Mouse (Mus musculus): Measurements from ENCODE around the gene Pccb. TPM values are rescaled to one million over a fixed set of nuclear protein-coding genes. Genes with fewer than 3 reads are reported as not detected.

Gene Pccb
- total RNA-seq, 2 experiments from 2014 or later = 106 to 178 TPM

DNA sequence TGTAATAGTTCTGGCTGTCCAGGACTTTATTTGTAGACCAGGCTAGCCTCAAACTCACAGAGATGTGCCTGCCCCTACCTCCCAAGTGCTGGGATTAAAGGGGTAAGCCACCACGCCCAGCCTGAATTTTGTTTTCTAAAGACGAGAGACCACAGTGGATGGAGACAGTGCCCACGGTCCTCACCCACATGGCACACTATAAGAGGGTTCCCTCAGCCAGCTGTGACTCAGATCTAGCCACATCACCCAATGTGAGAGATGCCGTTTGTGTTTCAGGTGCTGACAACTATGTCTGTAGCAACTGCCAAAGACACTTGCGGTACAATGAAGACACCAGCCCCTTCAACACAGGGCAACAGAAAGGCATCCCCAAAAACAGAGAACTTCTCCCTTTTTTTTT lies 47.7 kb downstream of the Pccb start:
- DNase-seq = no peak

DNA sequence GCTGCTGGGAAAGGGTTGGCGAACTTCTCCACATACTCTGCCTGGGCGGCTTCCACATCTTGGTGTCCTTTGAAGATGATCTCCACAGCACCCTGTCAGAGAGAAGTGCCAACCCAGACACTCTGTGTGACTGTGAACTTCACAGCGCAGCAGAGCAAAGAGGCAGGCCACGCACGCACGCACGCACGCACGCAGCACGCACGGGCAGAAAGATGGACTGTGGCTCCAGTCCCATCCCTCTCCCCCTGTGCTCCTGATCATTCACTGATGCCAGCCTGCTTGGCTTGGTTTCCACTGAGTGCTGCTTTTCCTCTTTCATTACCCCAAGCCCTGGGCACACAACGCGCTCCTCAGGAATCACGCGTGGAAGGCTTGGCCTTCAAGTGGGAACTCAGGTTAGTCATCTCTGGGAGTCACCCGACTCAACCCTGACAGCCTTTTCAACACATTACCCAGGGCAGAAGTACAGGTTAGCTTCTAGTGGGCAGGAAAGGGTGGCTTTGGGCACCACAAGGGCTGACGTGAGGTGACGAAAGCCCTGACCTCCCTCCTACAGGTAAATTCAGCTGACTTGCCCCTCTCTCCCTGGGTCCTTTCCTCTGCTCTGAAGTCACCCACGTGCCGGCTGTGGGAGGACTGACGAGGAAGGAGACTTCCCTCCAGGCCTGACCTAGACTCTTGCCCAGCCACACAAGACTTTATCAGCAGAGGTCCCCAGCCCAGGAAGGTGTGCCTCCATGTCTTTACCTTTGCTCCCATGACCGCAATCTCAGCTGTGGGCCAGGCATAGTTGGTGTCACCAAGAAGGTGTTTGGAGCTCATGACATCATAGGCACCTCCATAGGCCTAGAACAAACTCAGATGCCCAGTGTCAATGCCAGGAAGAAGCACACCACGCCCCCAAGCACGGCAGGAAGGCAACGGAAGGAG lies 50.1 kb downstream of the Pccb start:
- DNase-seq = no peak

DNA sequence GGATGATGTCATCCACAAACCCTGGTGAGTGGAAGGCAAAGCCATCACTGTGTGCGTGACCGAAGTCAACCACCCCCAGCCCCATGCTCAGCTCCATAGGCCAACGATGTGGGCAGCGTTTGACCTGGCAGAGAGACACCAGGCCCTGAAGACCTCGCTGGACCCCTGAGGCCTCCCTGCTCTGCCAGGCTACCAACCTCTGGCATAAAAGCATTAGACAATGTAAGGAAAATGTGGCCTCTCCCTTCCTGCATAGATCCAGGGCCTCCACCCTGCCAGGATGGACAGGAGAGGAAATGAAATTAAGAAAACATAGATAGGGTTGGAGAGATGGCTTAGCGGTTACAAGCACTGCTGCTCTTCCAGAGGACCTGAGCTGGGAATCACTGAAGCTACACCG lies 51.9 kb downstream of the Pccb start:
- no peak for DNase-seq

DNA sequence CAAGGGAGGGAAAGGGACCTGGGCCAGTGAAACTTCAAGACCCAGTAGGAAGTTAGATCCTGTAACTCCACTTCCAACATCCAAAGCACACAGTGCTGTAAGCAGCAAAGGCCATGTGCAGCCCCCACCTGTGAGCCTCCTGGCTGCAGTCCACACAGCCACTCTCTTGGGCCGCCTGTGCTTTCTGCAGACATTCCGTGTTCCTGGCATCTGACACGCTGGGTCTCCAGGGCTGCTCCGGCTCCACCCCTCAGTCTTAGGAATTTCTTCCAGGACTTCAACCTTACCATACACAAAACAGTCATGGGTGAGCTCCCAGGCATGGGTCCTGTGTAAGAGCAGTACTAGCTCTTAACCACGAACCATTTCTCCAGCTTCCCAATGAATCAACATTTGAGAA lies 55.4 kb downstream of the Pccb start:
- DNase-seq = no peak

DNA sequence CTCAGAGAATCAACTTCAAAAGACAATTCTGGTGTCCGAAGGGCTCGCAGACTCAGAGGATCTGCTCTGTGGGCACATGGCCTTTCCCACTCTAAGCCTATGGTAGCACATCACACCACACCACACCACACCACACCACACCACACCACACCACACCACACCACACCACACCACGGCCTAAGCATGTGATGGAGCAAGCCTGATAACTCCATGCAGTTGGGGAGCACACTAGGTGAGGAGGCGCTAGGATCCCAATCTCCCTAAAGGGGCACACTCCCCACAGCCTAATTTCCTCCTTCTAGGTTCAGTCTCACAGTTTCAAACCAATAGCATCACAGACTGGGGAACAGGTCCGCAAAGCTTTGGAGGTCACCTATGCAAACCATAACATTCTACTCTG lies 56.0 kb downstream of the Pccb start:
- no peak for DNase-seq

DNA sequence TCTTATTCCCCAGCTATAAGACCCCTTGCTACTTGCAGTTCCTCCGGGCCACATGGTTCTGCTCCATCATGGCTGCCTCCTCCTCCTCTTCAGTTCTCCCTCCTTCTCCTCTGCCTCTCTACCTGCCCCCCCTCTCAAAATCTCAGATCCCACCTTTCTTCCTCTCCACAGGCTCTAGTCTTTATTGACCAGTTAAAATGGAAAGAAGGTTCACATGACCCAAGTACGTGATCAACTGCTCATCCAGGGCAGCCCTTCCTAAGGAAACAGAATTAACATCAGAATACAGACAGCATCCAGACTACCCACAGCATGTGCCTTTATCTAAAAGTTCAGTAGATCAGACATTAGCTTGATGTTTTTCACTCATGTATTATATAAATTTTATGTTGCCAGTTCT lies 65.2 kb downstream of the Pccb start:
- no peak for DNase-seq

DNA sequence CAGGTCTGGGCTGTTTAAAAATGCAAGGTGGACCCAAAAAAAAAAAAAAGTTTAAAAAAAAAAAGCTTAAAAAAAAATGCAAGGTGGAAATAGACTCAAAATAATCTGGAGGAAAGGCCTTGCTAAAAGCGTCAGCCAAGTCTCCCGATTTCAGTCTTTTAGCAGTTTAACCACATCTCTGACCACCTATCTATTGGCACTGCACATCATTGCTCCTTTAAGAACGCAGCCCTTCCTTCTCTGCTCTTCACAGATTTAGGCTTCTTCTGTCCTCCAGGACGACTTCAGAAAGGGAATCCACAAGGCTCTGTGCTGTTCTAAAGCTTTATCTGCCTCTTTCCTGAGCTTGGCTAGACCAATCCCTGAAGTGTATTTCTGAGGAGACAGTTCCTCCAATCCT lies 70.6 kb downstream of the Pccb start:
- DNase-seq = no peak

DNA sequence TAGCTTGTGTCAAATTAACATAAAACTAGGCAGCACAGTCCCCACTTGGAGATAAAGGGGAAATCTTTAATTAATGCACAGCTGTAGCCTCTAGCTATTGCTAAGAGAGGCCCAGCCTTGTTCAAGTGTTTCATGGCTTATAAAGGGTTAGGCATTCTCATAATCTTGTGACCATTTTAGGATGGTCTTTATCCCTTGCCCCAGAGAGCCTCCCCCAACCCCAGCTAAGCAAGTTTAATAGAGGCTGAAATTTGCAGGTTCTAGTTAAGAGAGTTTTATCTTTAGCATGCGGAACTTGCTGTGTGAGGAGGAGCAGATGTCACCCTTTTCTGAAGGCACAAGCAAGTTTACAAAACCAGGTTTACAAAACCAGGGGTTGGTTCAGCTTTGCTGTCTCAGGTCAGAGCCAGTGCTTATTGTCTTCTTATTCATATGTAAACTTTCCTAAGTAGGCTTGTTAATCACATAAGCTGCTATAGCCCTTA lies 71.2 kb downstream of the Pccb start:
- DNase-seq = no peak

DNA sequence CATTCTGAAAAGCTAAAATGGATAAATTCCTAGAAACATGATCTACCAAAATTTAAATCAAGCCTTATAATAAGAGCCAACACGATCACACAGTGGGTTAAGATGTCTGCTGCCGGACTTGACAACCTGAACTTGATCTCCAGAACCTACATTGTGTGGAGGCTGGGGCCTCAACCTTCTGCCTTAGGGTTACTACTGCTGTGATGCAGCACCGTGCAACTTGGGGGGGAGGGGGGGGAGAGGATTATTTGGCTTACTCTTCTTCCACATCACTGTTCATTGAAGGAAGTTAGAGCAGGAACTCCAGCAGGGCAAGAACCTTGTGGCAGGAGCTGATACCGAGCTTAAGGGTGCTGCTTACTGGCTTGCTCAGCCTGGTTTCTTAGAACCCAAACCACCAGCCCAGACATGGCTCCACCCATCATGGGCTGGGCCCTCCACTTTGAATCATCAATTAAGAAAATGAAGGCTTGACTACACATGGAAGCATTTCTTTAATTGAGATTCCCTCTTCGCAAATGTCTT lies 71.7 kb downstream of the Pccb start:
- no peak for DNase-seq

DNA sequence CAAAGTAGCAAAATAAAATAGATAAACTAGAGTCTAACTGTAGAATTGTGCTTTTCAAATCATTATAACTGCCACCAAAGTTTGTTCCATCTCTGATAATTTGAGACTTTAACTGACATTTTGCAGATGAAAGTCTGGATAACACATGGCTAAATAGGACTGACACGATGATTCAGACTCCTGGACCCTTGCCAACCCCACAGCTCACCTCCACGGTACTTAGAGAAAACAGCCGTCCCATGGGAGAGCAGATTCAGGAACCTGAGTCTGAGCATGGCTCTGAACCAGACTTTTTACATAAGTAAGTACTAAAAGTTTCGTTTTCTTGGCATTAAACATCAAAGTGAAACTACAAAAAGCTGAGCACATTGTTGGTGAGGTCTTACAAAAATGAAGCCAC lies 83.2 kb downstream of the Pccb start:
- DNase-seq = peak; percentile 74 to 78

DNA sequence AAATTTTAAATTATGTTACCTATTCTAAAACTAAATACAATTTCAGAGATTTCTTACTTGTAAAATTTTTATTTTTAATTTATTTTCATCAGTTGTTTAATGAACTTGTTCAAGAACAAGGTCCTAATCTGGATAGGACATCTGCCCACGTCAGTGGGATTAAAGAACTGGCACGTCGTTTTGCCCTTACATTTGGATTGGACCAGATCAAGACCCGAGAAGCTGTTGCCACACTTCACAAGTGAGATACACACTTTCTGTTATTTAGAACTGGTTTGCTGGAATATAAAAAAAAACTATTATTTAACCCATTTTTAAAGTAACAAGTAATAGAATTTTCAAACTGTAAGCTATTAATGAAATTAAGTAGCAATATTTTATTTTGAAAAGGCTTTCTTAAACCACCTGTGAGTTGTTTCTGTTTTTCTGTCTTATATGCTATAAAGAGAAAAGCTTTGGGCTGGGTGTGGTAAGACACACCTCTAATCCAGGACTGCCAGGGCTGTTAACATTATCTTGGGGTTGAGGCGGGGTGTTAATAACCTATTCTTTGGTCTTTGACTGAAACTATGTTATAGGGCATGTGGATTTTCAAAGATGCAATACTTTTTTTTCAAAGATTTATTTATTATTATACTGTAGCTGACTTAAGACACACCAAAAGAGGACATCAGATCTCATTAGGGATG lies 89.9 kb downstream of the Pccb start:
- DNase-seq = no peak

DNA sequence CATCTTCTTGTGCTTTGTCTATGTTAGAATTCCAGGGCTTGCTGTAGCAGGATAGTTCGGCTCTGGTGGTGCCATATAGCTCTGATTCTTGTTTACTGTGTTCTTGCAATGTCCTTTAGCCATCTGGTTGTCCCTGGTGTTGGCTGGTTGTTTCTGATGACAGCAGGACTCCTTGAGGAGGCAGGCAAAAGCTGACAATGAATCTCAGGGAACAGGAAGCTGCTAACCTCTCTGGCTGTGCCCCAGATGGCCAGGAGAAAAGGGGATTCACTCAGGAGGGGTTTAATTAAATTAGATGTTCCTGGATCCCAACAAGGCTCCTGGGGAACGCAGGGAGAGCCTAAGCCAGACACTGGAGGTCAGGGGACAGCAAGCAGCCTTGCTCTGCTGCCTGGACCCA lies 92.7 kb downstream of the Pccb start:
- DNase-seq = no peak

Other genes starting within 250 kb of the Pccb start
- 10 to 100 TPM; 50.5 to 56.6 TPM for gene Msl2, start 39.2 kb upstream of the Pccb start, total RNA-seq (2021)
- gene Ppp2r3a, start 216.9 kb upstream of the Pccb start, total RNA-seq (2021) = 10 to 100 TPM; 22.2 to 27.7 TPM

All from adrenal gland, postnatal 36 days (tissue).